Mouse (Mus musculus) G1E (cell line): ENCODE measurements at regions not wholly inside any gene's neighbourhood (a gene's known extent, or its start where the extent isn't known, plus 50 kb on each side); places are given as distances from the start of the nearest gene placed in this dataset.

Experiments used
- ATAC-seq: 2 replicates; pipeline ENCODE4 v1.8.0; 2016; ENCODE audit warnings: mild to moderate bottlenecking; ENCODE audit not compliant: insufficient number of reproducible peaks, poor library complexity, low FRiP score, severe bottlenecking; ENCODE audit errors: extremely low read depth
- DNase-seq: peaks from one replicate; pipeline ENCODE4 v3.0.0; 2012; ENCODE audit warnings: low spot score
- H3K27me3 ChIP-seq: 2 replicates; pipeline ENCODE4 v1.6.1; 2012; ENCODE audit warnings: mild to moderate bottlenecking, low read length, inconsistent platforms; ENCODE audit not compliant: insufficient read depth
- H3K36me3 ChIP-seq: replicated peaks from 2 replicates; pipeline ENCODE3; 2012; ENCODE audit warnings: mild to moderate bottlenecking, inconsistent platforms
- H3K4me1 ChIP-seq: 2 replicates; pipeline ENCODE4 v1.6.1; 2012; ENCODE audit warnings: low read depth, low read length, inconsistent platforms, mixed read lengths; ENCODE audit not compliant: insufficient read depth
- H3K4me3 ChIP-seq: 2 replicates; pipeline ENCODE4 v1.5.1; 2012; ENCODE audit warnings: low read depth, mild to moderate bottlenecking, inconsistent platforms, low read length, moderate library complexity, mixed read lengths
- H3K9me3 ChIP-seq: replicated peaks from 2 replicates; pipeline ENCODE4 v1.6.1; 2012; ENCODE audit warnings: inconsistent platforms
- CTCF ChIP-seq: IDR thresholded peaks from 2 replicates; pipeline ENCODE4 v1.5.1; 2012; ENCODE audit warnings: low read depth, low read length, inconsistent platforms, mixed read lengths
- GATA1 ChIP-seq: IDR thresholded peaks from 2 replicates; pipeline ENCODE4 v1.6.1; 2012; ENCODE audit warnings: borderline replicate concordance, low read length, inconsistent platforms, mixed read lengths
- GATA2 ChIP-seq: IDR thresholded peaks from 2 replicates; pipeline ENCODE4 v1.6.1; 2012; ENCODE audit warnings: low read depth, low read length, inconsistent platforms, borderline replicate concordance
- POLR2AphosphoS5 ChIP-seq: IDR thresholded peaks from 2 replicates; pipeline ENCODE4 v1.6.1; 2012; ENCODE audit warnings: low read depth, low read length, inconsistent platforms; ENCODE audit not compliant: insufficient replicate concordance
- TAL1 ChIP-seq: conservative IDR thresholded peaks from 2 replicates; pipeline ENCODE4 v1.6.1; 2012; ENCODE audit warnings: low read depth, low read length, inconsistent platforms, mixed read lengths

- ATAC-seq, result no peak
- H3K4me3 ChIP-seq, result no peak overlapping the region
- TF ChIP-seq POLR2AphosphoS5 (no peak), CTCF (no peak), TAL1 (no peak), GATA2 (no peak), GATA1 (no peak)
- no peak for DNase-seq
- peaks cover 16% of the 10 kb centered on the region for H3K27me3 ChIP-seq
- peaks cover 5% of the 10 kb centered on the region for H3K9me3 ChIP-seq
- H3K4me1 ChIP-seq, result no peaks in the 10 kb centered on the region
- H3K36me3 ChIP-seq, result no peaks in the 10 kb centered on the region
Measured at GRCm38 (mm10) chr17:45863031-45863430, 129.4 kb upstream of the 1600014C23Rik start.

- no peak for DNase-seq
- H3K4me3 ChIP-seq, result no peak overlapping the region
- no peaks in the 10 kb centered on the region for H3K36me3 ChIP-seq
- no peak for TF ChIP-seq GATA2
- no peak for TF ChIP-seq TAL1
- no peak for TF ChIP-seq CTCF
- no peaks in the 10 kb centered on the region for H3K4me1 ChIP-seq
- H3K9me3 ChIP-seq, result peaks cover 5% of the 10 kb centered on the region
- ATAC-seq, result no peak
- H3K27me3 ChIP-seq, result peaks cover 11% of the 10 kb centered on the region
Measured at GRCm38 (mm10) chr17:45859441-45859840, 125.8 kb upstream of the 1600014C23Rik start.

GRCm38 (mm10) chr17:45853931-45854653, 120.4 kb upstream of the 1600014C23Rik start:
- no peak for DNase-seq
- H3K36me3 ChIP-seq, result no peaks in the 10 kb centered on the region

GRCm38 (mm10) chr17:45852402-45852801, 118.8 kb upstream of the 1600014C23Rik start:
- DNase-seq (no peak), ATAC-seq (no peak)
- no peaks in the 10 kb centered on the region for H3K36me3 ChIP-seq
- no peak overlapping the region for H3K4me3 ChIP-seq
- no peak for TF ChIP-seq GATA1
- no peak for TF ChIP-seq TAL1
- H3K4me1 ChIP-seq, result no peaks in the 10 kb centered on the region
- no peaks in the 10 kb centered on the region for H3K9me3 ChIP-seq
- H3K27me3 ChIP-seq, result peaks cover 24% of the 10 kb centered on the region

More at GRCm38 (mm10) chr17:45853931-45854653, 120.4 kb upstream of the 1600014C23Rik start:
- no peaks in the 10 kb centered on the region for H3K4me1 ChIP-seq
- H3K9me3 ChIP-seq, result peaks cover 5% of the 10 kb centered on the region
- H3K27me3 ChIP-seq, result peaks cover 16% of the 10 kb centered on the region
- H3K4me3 ChIP-seq, result no peak overlapping the region
- TF ChIP-seq GATA1 (no peak), TAL1 (no peak), CTCF (no peak), POLR2AphosphoS5 (no peak)
- ATAC-seq, result no peak

- ATAC-seq (no peak), DNase-seq (no peak)
- Histone ChIP-seq H3K9me3 (no peaks in the 10 kb centered on the region), H3K27me3 (peaks cover 25% of the 10 kb centered on the region), H3K4me1 (no peaks in the 10 kb centered on the region), H3K36me3 (no peaks in the 10 kb centered on the region), H3K4me3 (no peak overlapping the region)
- TF ChIP-seq TAL1 (no peak), CTCF (no peak), GATA1 (no peak), POLR2AphosphoS5 (no peak), GATA2 (no peak)
Measured at GRCm38 (mm10) chr17:45851723-45852396, 118.2 kb upstream of the 1600014C23Rik start.

GRCm38 (mm10) chr17:45850976-45851375, 117.3 kb upstream of the 1600014C23Rik start:
- Histone ChIP-seq H3K9me3 (peaks cover 5% of the 10 kb centered on the region; the same call in 1 of the 2 replicates), H3K4me1 (no peaks in the 10 kb centered on the region), H3K4me3 (no peak overlapping the region), H3K27me3 (peaks cover 25% of the 10 kb centered on the region), H3K36me3 (no peaks in the 10 kb centered on the region)
- TF ChIP-seq TAL1 (no peak), CTCF (no peak), POLR2AphosphoS5 (no peak), GATA2 (no peak), GATA1 (no peak)
- ATAC-seq (no peak), DNase-seq (no peak)

GRCm38 (mm10) chr17:45850174-45850573, 116.5 kb upstream of the 1600014C23Rik start:
- no peak for DNase-seq
- Histone ChIP-seq H3K36me3 (no peaks in the 10 kb centered on the region), H3K4me1 (no peaks in the 10 kb centered on the region), H3K4me3 (no peak overlapping the region), H3K27me3 (peaks cover 25% of the 10 kb centered on the region), H3K9me3 (peaks cover 7% of the 10 kb centered on the region; the same call in 1 of the 2 replicates)
- TF ChIP-seq GATA1 (no peak), POLR2AphosphoS5 (no peak), CTCF (no peak), GATA2 (no peak), TAL1 (no peak)
- ATAC-seq, result no peak
